Comparison of ENCODE assay signal across 16 mouse cellular contexts in the genomic region with DNA sequence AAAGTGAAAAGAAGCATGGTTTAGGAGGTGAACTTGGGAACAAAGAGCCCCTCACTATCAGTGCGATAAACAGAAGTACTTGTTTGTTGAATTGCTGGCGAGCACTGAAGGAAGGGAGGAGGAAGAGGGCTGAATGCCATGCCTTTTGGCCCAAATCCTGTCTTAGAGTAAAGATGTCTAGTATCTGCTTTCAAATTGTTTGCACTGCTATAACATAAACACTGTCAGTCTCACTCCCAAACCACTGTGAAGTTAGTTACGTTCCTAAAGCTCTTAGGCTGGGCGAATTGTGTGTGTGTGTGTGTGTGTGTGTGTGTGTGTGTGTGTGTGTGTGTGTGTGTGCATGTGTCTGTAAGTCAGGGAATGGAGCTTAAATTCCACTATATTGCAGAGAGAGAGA. TPM values are rescaled to one million over a fixed set of nuclear protein-coding genes. Genes with fewer than 3 reads are reported as not detected.
DNase-seq lines count a peak whose midpoint lies in the region; ATAC-seq and TF ChIP-seq lines count a peak whose summit lies in the region.
"Had no signal": no experiment of that assay in that cellular context is flagged by ENCODE, and none has a peak within 500 bp of the region (broad histone marks: within the 10 kb centered on the region; RNA-seq: fewer than 3 reads in every experiment).

No protein-coding gene starts in this region.

- TF ChIP-seq CTCF in intestine, postnatal 0 days (IDR thresholded peaks at IDR 0.05; ENCODE audit: low read depth), result no peak
- no peak for TF ChIP-seq CTCF in lung, postnatal 0 days (IDR thresholded peaks at IDR 0.05)
- TF ChIP-seq CTCF in lung, adult 2 months (IDR thresholded peaks at IDR 0.05; ENCODE audit: insufficient read depth, low read length), result no peak
- TF ChIP-seq CTCF in hindbrain, postnatal 0 days (IDR thresholded peaks at IDR 0.05; ENCODE audit: low read depth), result no peak

- no peak; the same call in 1 of the 2 replicates for TF ChIP-seq EP300 in lung, postnatal 0 days (IDR thresholded peaks at IDR 0.05)

- no peaks in the 10 kb centered on the region for H3K27me3 ChIP-seq in intestine, embryonic 16.5 days (replicated peaks; ENCODE audit: control insufficient read depth, insufficient read depth, low read length)
- no peaks in the 10 kb centered on the region for H3K27me3 ChIP-seq in intestine, postnatal 0 days (replicated peaks; ENCODE audit: control insufficient read depth, insufficient read depth, low read length)
- H3K27me3 ChIP-seq in lung, postnatal 0 days (replicated peaks; ENCODE audit: insufficient read depth, low read length), result no peaks in the 10 kb centered on the region
- H3K27me3 ChIP-seq in embryonic facial prominence, embryonic 15.5 days, result no peaks in the 10 kb centered on the region
- no peaks in the 10 kb centered on the region for H3K27me3 ChIP-seq in hindbrain, postnatal 0 days (ENCODE audit: insufficient read depth, low read length)
- H3K27me3 ChIP-seq: forebrain, embryonic 13.5 days; limb, embryonic 13.5 days had no signal

- H3K9ac ChIP-seq in intestine, embryonic 16.5 days (ENCODE audit: low read depth, low read length), result no peak overlapping the region
- no peak overlapping the region for H3K9ac ChIP-seq in intestine, postnatal 0 days (ENCODE audit: low read depth, low read length)
- no peak overlapping the region for H3K9ac ChIP-seq in lung, postnatal 0 days (replicated peaks; ENCODE audit: low read depth)
- no peak overlapping the region for H3K9ac ChIP-seq in embryonic facial prominence, embryonic 15.5 days
- H3K9ac ChIP-seq in hindbrain, postnatal 0 days (replicated peaks; ENCODE audit: low read length), result no peak overlapping the region
- H3K9ac ChIP-seq: forebrain, embryonic 13.5 days; limb, embryonic 13.5 days had no signal

- WGBS in intestine, embryonic 16.5 days, result 48% methylated on average over 4 of the region's 4 CpGs
- WGBS in intestine, postnatal 0 days, result 38% methylated on average over 4 of the region's 4 CpGs
- WGBS in lung, postnatal 0 days, result 15% methylated on average over 4 of the region's 4 CpGs
- 31% methylated on average over 4 of the region's 4 CpGs for WGBS in lung, adult 2 months
- 53% methylated on average over 4 of the region's 4 CpGs for WGBS in embryonic facial prominence, embryonic 15.5 days
- WGBS in hindbrain, postnatal 0 days, result 58% methylated on average over 4 of the region's 4 CpGs

- H3K9me3 ChIP-seq in intestine, embryonic 16.5 days (ENCODE audit: control insufficient read depth, low read length), result no peaks in the 10 kb centered on the region
- no peaks in the 10 kb centered on the region for H3K9me3 ChIP-seq in intestine, postnatal 0 days (ENCODE audit: control insufficient read depth)
- no peaks in the 10 kb centered on the region for H3K9me3 ChIP-seq in lung, postnatal 0 days (ENCODE audit: low read length)
- H3K9me3 ChIP-seq in embryonic facial prominence, embryonic 15.5 days (replicated peaks), result no peaks in the 10 kb centered on the region
- no peaks in the 10 kb centered on the region for H3K9me3 ChIP-seq in hindbrain, postnatal 0 days (ENCODE audit: low read length)
- H3K9me3 ChIP-seq: forebrain, embryonic 13.5 days had no signal

- H3K36me3 ChIP-seq in intestine, embryonic 16.5 days (ENCODE audit: control insufficient read depth, insufficient read depth, low read length), result no peaks in the 10 kb centered on the region
- H3K36me3 ChIP-seq in intestine, postnatal 0 days (ENCODE audit: control insufficient read depth, insufficient read depth), result no peaks in the 10 kb centered on the region
- no peaks in the 10 kb centered on the region for H3K36me3 ChIP-seq in lung, postnatal 0 days (ENCODE audit: insufficient read depth, low read length)
- H3K36me3 ChIP-seq in embryonic facial prominence, embryonic 15.5 days, result peaks cover 2% of the 10 kb centered on the region; the same call in 1 of the 2 replicates
- no peaks in the 10 kb centered on the region for H3K36me3 ChIP-seq in hindbrain, postnatal 0 days (ENCODE audit: insufficient read depth, low read length)

- no peak overlapping the region for H3K4me3 ChIP-seq in intestine, embryonic 16.5 days (ENCODE audit: low read length)
- H3K4me3 ChIP-seq in intestine, postnatal 0 days (ENCODE audit: low read depth, low read length), result no peak overlapping the region
- H3K4me3 ChIP-seq in lung, postnatal 0 days (ENCODE audit: low read depth, low read length), result no peak overlapping the region
- no peak overlapping the region for H3K4me3 ChIP-seq in lung, adult 2 months (replicated peaks; ENCODE audit: extremely low read depth, low read depth, low read length)
- no peak overlapping the region for H3K4me3 ChIP-seq in embryonic facial prominence, embryonic 15.5 days (replicated peaks)
- H3K4me3 ChIP-seq in hindbrain, postnatal 0 days (ENCODE audit: low read length), result no peak overlapping the region
- H3K4me3 ChIP-seq: forebrain, embryonic 13.5 days; limb, embryonic 13.5 days had no signal

- H3K4me1 ChIP-seq in intestine, embryonic 16.5 days (ENCODE audit: control insufficient read depth, insufficient read depth, low read length), result peaks cover 11% of the 10 kb centered on the region; the same call in 1 of the 2 replicates
- H3K4me1 ChIP-seq in intestine, postnatal 0 days (replicated peaks; ENCODE audit: control insufficient read depth, insufficient read depth, low read length), result no peaks in the 10 kb centered on the region
- H3K4me1 ChIP-seq in lung, postnatal 0 days (ENCODE audit: insufficient read depth, low read depth, low read length), result peaks cover 16% of the 10 kb centered on the region; the same call in 1 of the 2 replicates
- H3K4me1 ChIP-seq in lung, adult 2 months (ENCODE audit: control insufficient read depth, insufficient read depth, low read length), result peaks cover 2% of the 10 kb centered on the region; the same call in 1 of the 2 replicates
- H3K4me1 ChIP-seq in embryonic facial prominence, embryonic 15.5 days, result peaks cover 30% of the 10 kb centered on the region
- H3K4me1 ChIP-seq in hindbrain, postnatal 0 days (ENCODE audit: insufficient read depth, low read length), result peaks cover 14% of the 10 kb centered on the region; the same call in 1 of the 2 replicates

- 0 out of 2 replicates have a peak, but pooled peaks have one; percentile 29 for ATAC-seq in intestine, embryonic 16.5 days
- ATAC-seq in intestine, postnatal 0 days, result no peak
- ATAC-seq in lung, postnatal 0 days, result peak; percentile 22
- no peak for ATAC-seq in embryonic facial prominence, embryonic 15.5 days (ENCODE audit: insufficient number of reproducible peaks, low FRiP score, low TSS enrichment, low read depth)
- no peak for ATAC-seq in hindbrain, postnatal 0 days
- ATAC-seq: forebrain, embryonic 13.5 days had no signal

- no peak for TF ChIP-seq POLR2A in lung, adult 2 months (IDR thresholded peaks at IDR 0.05; ENCODE audit: borderline replicate concordance, extremely low read depth, low read depth, low read length)

- peak; percentile 72 for DNase-seq in lung, postnatal 0 days (ENCODE audit: low spot score)
- DNase-seq in lung, adult 2 months, result no peak
- peak; percentile 31 for DNase-seq in yolk sac, embryonic 10.5 days (ENCODE audit: low spot score)
- DNase-seq in hindbrain, postnatal 0 days (ENCODE audit: low spot score), result no peak
- DNase-seq: adrenal gland, postnatal 25 days; B cell, adult 2 months; cerebellum, adult 9-11 months; heart, postnatal 14 days; kidney, postnatal 10 days; spleen, adult 18-20 months had no signal

- H3K27ac ChIP-seq in intestine, embryonic 16.5 days (ENCODE audit: low read length), result peak overlapping the region; percentile 58
- no peak overlapping the region; the same call in 1 of the 2 replicates for H3K27ac ChIP-seq in intestine, postnatal 0 days (ENCODE audit: low read depth, low read length)
- no peak overlapping the region for H3K27ac ChIP-seq in lung, postnatal 0 days (ENCODE audit: low read length)
- H3K27ac ChIP-seq in embryonic facial prominence, embryonic 15.5 days (replicated peaks), result 0 out of 2 replicates have a peak overlapping the region, but pooled peaks have one; percentile 39
- H3K27ac ChIP-seq in hindbrain, postnatal 0 days, result no peak overlapping the region
- H3K27ac ChIP-seq: forebrain, embryonic 13.5 days; limb, embryonic 13.5 days had no signal

- H3K4me2 ChIP-seq in intestine, embryonic 16.5 days (ENCODE audit: low read depth, low read length), result no peak overlapping the region
- no peak overlapping the region for H3K4me2 ChIP-seq in intestine, postnatal 0 days (replicated peaks; ENCODE audit: low read depth)
- H3K4me2 ChIP-seq in lung, postnatal 0 days (replicated peaks; ENCODE audit: low read depth, low read length), result no peak overlapping the region
- H3K4me2 ChIP-seq in embryonic facial prominence, embryonic 15.5 days (replicated peaks), result no peak overlapping the region
- no peak overlapping the region for H3K4me2 ChIP-seq in hindbrain, postnatal 0 days (ENCODE audit: low read depth, low read length)
- H3K4me2 ChIP-seq: forebrain, embryonic 13.5 days; heart, embryonic 11.5 days; limb, embryonic 13.5 days had no signal

RNA-seq across cellular contexts. Expression of a gene that starts 28.6 kb away (rescaled TPM):
- 3.3 and 3.5 TPM in 2 replicates for polyA plus RNA-seq in intestine, embryonic 16.5 days (2015; fragmentation: Nextera tagmentation; extraction: Ambion mirVana)
- polyA plus RNA-seq in intestine, postnatal 0 days (2015; fragmentation: Nextera tagmentation; extraction: Ambion mirVana), result 1.5 and 1.7 TPM in 2 replicates
- polyA plus RNA-seq in lung, postnatal 0 days (2015; fragmentation: Nextera tagmentation; extraction: Ambion mirVana), result 4.6 and 6.6 TPM in 2 replicates
- 6.0 and 8.7 TPM in 2 replicates for polyA plus RNA-seq in lung, adult 2 months (2012; rRNA removed)
- 10.5 and 13.1 TPM in 2 replicates for polyA plus RNA-seq in embryonic facial prominence, embryonic 15.5 days (2015; fragmentation: Nextera tagmentation; extraction: Ambion mirVana)
- total RNA-seq in hindbrain, postnatal 0 days (2014; rRNA removed), result 12.9 and 24.5 TPM in 2 replicates
- 2.2 and 3.2 TPM in 2 replicates for polyA plus RNA-seq in hindbrain, postnatal 0 days (2015; fragmentation: Nextera tagmentation; extraction: Ambion mirVana)

Comparison
In these comparisons a context has a peak if more than half of its experiments do, and no peak if none do; other contexts are left out.
1. ATAC-seq: peak in intestine, embryonic 16.5 days (single experiment) and lung, postnatal 0 days (single experiment); none in intestine, postnatal 0 days (single experiment), embryonic facial prominence, embryonic 15.5 days (single experiment) and hindbrain, postnatal 0 days (single experiment).
2. H3K27ac ChIP-seq: peak in intestine, embryonic 16.5 days (single experiment) and embryonic facial prominence, embryonic 15.5 days (single experiment); none in intestine, postnatal 0 days (single experiment), lung, postnatal 0 days (single experiment) and hindbrain, postnatal 0 days (single experiment).
3. DNase-seq: peak in lung, postnatal 0 days (single experiment) and yolk sac, embryonic 10.5 days (single experiment); none in lung, adult 2 months (single experiment) and hindbrain, postnatal 0 days (single experiment).